Mouse (Mus musculus): Measurements from ENCODE around the gene Tfdp2.
"Not testable (repeated sequence)": the region's sequence is repeated elsewhere in the genome, so short reads cannot be mapped to it uniquely, and the experiment has no call there.

Tfdp2 gene

GRCm38 (mm10) chr9:96299324-96300008, 103.4 kb downstream of the Tfdp2 start:
- no peak for DNase-seq (ENCODE audit: low read depth, low spot score)

GRCm38 (mm10) chr9:96308816-96309215, 112.7 kb downstream of the Tfdp2 start:
- no peak for DNase-seq (ENCODE audit: low read depth, low spot score)

- DNase-seq (ENCODE audit: low read depth, low spot score) = no peak
Measured at GRCm38 (mm10) chr9:96312074-96312473, 116.0 kb downstream of the Tfdp2 start.

GRCm38 (mm10) chr9:96319333-96319732, 123.3 kb downstream of the Tfdp2 start:
- no peak for DNase-seq (ENCODE audit: low read depth, low spot score)

- no peak for DNase-seq (ENCODE audit: low read depth, low spot score)
Measured at GRCm38 (mm10) chr9:96320551-96320980, 124.5 kb downstream of the Tfdp2 start.

GRCm38 (mm10) chr9:96322411-96323152, 126.5 kb downstream of the Tfdp2 start:
- no peak for DNase-seq (ENCODE audit: low read depth, low spot score)

- no peak for DNase-seq (ENCODE audit: low read depth, low spot score)
Measured at GRCm38 (mm10) chr9:96324502-96324901, 128.4 kb downstream of the Tfdp2 start.

GRCm38 (mm10) chr9:96326496-96326923, 130.4 kb downstream of the Tfdp2 start:
- DNase-seq (ENCODE audit: low read depth, low spot score) = no peak

GRCm38 (mm10) chr9:96328226-96328625, 132.2 kb downstream of the Tfdp2 start:
- DNase-seq (ENCODE audit: low read depth, low spot score) = no peak

- DNase-seq (ENCODE audit: low read depth, low spot score) = no peak
Measured at GRCm38 (mm10) chr9:96331146-96331545, 135.1 kb downstream of the Tfdp2 start.

GRCm38 (mm10) chr9:96345750-96346149, 149.7 kb downstream of the Tfdp2 start:
- DNase-seq (ENCODE audit: low read depth, low spot score) = no peak

GRCm38 (mm10) chr9:96348885-96349284, 152.8 kb downstream of the Tfdp2 start:
- DNase-seq (ENCODE audit: low read depth, low spot score) = no peak

GRCm38 (mm10) chr9:96350010-96350409, 153.9 kb downstream of the Tfdp2 start:
- DNase-seq (ENCODE audit: low read depth, low spot score) = no peak

- no peak for DNase-seq (ENCODE audit: low read depth, low spot score)
Measured at GRCm38 (mm10) chr9:96350476-96350875, 154.4 kb downstream of the Tfdp2 start.

GRCm38 (mm10) chr9:96351771-96352170, 155.7 kb downstream of the Tfdp2 start:
- DNase-seq (ENCODE audit: low read depth, low spot score) = not testable (repeated sequence)

- no peak for DNase-seq (ENCODE audit: low read depth, low spot score)
Measured at GRCm38 (mm10) chr9:96353121-96353769, 157.2 kb downstream of the Tfdp2 start.

GRCm38 (mm10) chr9:96353799-96354198, 157.7 kb downstream of the Tfdp2 start:
- DNase-seq (ENCODE audit: low read depth, low spot score) = no peak

- DNase-seq (ENCODE audit: low read depth, low spot score) = no peak
Measured at GRCm38 (mm10) chr9:96360056-96360455, 164.0 kb downstream of the Tfdp2 start.

- DNase-seq (ENCODE audit: low read depth, low spot score) = no peak
Measured at GRCm38 (mm10) chr9:96363581-96364140, 167.6 kb downstream of the Tfdp2 start.

GRCm38 (mm10) chr9:96364141-96364838, 168.2 kb downstream of the Tfdp2 start, which contains the start of gene Atp1b3:
Atp1b3 (minus strand) TSS chr9:96364442.
- peak; percentile 86 for DNase-seq (ENCODE audit: low read depth, low spot score)

GRCm38 (mm10) chr9:96365271-96365872, 169.3 kb downstream of the Tfdp2 start:
- DNase-seq (ENCODE audit: low read depth, low spot score) = no peak

Data from WW6 (cell line).